Mouse (Mus musculus): ENCODE data around the gene Smad9. TPM values are rescaled to one million over a fixed set of nuclear protein-coding genes. Genes with fewer than 3 reads are reported as not detected.

The Smad9 gene
- 5.2 TPM for polyA plus RNA-seq (2014; fragmentation: Illumina TruSeq; extraction: RNeasy Lipid Tissue Mini Kit (QIAGEN cat#74804); ENCODE audit: low replicate concordance)

DNA sequence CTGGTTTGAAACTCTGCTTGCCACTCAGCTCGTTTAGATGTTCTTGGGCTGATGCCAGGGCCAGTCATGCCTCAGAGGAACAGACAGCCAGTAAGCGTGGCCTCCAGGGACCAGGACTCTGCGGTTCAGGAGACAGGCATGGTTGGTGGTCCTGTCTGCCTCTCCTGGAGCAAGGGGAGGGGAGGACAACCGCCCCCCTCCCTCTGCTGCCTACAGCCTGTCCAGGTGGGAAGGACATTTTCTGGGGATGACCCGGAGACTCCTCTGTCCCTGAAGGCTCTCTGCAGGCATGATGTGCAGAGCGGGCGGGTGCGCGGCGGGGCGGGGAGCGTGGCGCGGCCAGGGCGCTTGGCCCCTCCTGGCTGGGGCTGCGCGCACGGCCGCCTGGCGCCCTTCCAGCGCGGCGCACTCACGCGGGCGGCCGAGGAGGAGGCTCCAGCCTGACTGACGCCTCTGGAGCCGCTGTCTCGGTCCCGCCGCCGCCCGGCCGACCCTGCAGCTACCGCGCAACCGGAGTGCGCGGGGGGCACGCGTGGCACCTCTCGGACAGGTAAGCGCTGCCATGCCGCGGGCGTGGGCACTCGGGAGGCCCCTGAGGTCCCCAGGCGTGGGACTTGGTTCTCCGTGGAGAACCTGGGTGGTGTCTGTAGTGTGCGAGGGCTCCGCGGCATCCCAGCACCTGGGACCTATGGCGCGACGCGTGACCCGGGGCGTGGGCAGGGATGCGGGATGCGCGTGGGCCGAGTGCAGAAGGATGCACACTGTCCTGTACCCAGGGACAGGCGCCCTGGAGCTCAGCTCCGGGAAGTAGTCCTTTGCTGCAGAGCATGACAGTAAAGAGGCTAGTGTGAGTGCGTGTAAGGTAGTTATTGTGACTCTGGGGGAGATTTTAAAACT, at the start of gene Smad9:
TSS of gene Smad9 (plus strand) at position 438 of the 897 bp plus-strand sequence.

DNA sequence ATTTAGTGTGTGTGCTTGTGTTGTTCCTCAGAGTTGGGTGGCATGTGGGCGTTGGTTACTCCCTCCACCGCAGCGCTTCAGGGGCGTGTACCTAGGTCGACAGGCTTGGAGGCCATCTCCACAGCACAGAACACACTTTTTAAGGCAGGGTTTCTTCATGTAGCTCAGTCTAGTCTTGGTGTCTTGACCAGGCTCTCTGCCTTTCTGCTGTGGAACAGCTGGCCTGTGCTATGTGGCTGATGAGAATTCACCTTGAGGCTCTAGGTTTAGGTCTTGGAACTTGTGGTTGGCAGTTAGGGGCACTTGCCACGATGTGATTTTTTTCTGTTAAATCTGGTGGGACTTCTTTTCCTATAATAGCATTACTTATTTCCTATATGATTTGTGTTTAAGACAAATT, 41.1 kb upstream of the Smad9 start, which contains the start of gene Gm21958:
TSS of gene Gm21958 (minus strand) at position 101 of the 400 bp plus-strand sequence.

DNA sequence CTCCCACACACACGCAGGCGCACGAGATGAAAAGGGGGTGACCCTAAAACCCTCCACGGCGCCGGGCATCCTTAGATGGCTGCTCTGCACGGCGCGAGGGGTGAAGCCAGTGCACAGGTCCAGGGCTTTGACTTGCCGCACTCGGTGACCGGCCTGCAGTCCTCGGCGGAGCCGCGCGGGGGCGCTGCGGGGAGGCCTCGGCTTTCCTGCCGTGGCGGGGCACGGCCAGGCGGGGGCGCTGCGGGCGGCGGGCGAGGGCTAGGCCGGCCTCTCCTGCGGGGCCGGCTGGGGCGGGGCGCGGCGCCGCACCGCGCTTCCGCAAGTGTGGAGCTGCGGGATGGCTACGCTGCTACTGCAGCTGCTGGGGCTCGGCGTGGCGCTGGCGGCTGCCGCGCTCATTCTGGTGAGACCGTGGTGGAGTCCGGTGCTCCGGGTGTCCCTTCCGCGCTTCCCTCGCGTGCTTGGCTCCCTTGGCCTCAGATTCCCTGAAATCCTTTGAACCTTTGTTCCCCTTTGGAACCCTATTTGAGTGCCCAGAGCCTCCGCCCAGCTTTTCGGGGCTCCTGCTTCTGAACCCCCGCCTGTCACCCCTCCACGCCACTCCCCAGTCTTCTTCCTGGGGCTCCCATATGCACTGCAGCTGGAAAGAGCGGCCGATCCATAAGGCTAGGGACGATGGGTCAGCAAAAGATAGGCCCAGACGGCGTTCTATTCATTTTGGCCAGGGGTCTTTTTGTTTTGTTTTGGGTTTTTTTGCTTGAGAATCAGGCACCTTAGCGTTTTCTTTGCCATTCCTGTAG, 19.9 kb upstream of the Smad9 start, which contains the start of the genes Exosc8 and Alg5:
TSS of gene Exosc8 (minus strand) at position 147 of the 800 bp plus-strand sequence.
TSS of gene Alg5 (plus strand) at position 293 of the 800 bp plus-strand sequence.

DNA sequence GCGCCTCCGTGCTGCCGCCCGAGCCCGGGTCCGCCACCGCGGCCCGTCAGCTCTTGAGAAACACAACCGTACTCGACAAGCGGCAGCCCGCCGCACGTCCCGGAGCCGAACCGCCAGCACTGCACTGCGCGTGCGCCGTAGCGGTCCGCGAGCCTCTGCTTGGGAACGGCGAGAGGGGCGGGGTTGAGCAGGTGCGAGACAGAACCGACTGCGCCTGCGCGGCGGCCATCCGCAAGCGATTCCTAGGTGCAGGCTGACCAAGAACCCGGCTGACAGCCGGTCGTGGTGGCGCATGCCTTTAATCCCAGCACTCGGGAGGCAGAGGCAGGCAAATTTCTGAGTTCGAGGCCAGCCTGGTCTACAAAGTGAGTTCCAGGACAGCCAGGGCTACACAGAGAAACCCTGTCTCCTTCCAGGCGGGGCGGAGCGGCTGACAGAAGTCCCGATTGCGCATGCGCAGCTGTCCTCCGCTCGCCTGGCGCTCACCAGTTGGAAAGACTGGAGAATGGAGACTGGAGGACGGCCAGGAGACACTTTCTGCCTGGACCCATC, 52.4 kb downstream of the Smad9 start, which contains the start of gene Rfxap:
TSS of gene Rfxap (minus strand) at position 126 of the 552 bp plus-strand sequence.

Other genes with a start within 250 kb of the Smad9 start
- 83.6 TPM for gene Supt20, start 62.8 kb upstream of the Smad9 start, polyA plus RNA-seq (2014; fragmentation: Illumina TruSeq; extraction: RNeasy Lipid Tissue Mini Kit (QIAGEN cat#74804); ENCODE audit: low replicate concordance)
- not detected for gene Gm21958, start 41.2 kb upstream of the Smad9 start, polyA plus RNA-seq (2014; fragmentation: Illumina TruSeq; extraction: RNeasy Lipid Tissue Mini Kit (QIAGEN cat#74804); ENCODE audit: low replicate concordance)
- gene Exosc8, start 20.2 kb upstream of the Smad9 start, polyA plus RNA-seq (2014; fragmentation: Illumina TruSeq; extraction: RNeasy Lipid Tissue Mini Kit (QIAGEN cat#74804); ENCODE audit: low replicate concordance): 21.4 TPM
- gene Alg5, start 20.0 kb upstream of the Smad9 start, polyA plus RNA-seq (2014; fragmentation: Illumina TruSeq; extraction: RNeasy Lipid Tissue Mini Kit (QIAGEN cat#74804); ENCODE audit: low replicate concordance): 27.2 TPM
- 13.7 TPM for gene Rfxap, start 52.2 kb downstream of the Smad9 start, polyA plus RNA-seq (2014; fragmentation: Illumina TruSeq; extraction: RNeasy Lipid Tissue Mini Kit (QIAGEN cat#74804); ENCODE audit: low replicate concordance)
- gene Sertm1, start 160.3 kb downstream of the Smad9 start, polyA plus RNA-seq (2014; fragmentation: Illumina TruSeq; extraction: RNeasy Lipid Tissue Mini Kit (QIAGEN cat#74804); ENCODE audit: low replicate concordance): 2.6 TPM